Mouse (Mus musculus) CH12.LX (cell line): Measurements from ENCODE around the gene Coq8b. TPM values are rescaled to one million over a fixed set of nuclear protein-coding genes. Genes with fewer than 3 reads are reported as not detected.

Experiments
- DNase-seq: peaks from one replicate; pipeline ENCODE4 v3.0.0-alpha.2; 2013; ENCODE audit errors: extremely low read depth
- H3K27ac ChIP-seq: 2 replicates; pipeline ENCODE4 v1.5.1; 2012; ENCODE audit warnings: low read depth, mild to moderate bottlenecking, control low read depth, moderate library complexity; ENCODE audit not compliant: insufficient read depth
- H3K27me3 ChIP-seq: replicated peaks from 2 replicates; pipeline ENCODE3; 2012; ENCODE audit warnings: inconsistent platforms
- H3K36me3 ChIP-seq, 2 experiments: replicated peaks in 1 of 2; 2 replicates each; pipeline versions ENCODE3 to v1.6.1; 2012; ENCODE audit warnings: inconsistent platforms in 1 of 2, low read length in 1 of 2, mild to moderate bottlenecking in 1 of 2, mixed read lengths in 1 of 2, moderate library complexity in 1 of 2; ENCODE audit not compliant: control insufficient read depth in 1 of 2, insufficient read depth in 1 of 2
- H3K4me1 ChIP-seq, 2 experiments: 2 replicates each; pipeline ENCODE4 v1.6.1; 2012; ENCODE audit warnings: inconsistent platforms in 1 of 2, moderate library complexity in 1 of 2; ENCODE audit not compliant: insufficient read depth in 2 of 2, control insufficient read depth in 1 of 2
- H3K4me2 ChIP-seq: 2 replicates; pipeline ENCODE4 v1.6.1; 2012; ENCODE audit warnings: low read depth, mild to moderate bottlenecking, control low read depth; ENCODE audit not compliant: poor library complexity, insufficient read depth, severe bottlenecking
- H3K4me3 ChIP-seq, 3 experiments: fragments of 150-350 bp in 1 of 3; sonication (generic) in 1 of 3; replicated peaks in 1 of 3; 2 replicates each; pipeline versions ENCODE3 to v1.5.1; 2011 to 2012; ENCODE audit warnings: low read depth in 2 of 3, low read length in 2 of 3, mild to moderate bottlenecking in 2 of 3, moderate library complexity in 2 of 3, control low read depth in 1 of 3, improper control_type of control experiment in 1 of 3, inconsistent platforms in 1 of 3, mixed read lengths in 1 of 3; ENCODE audit not compliant: poor library complexity in 1 of 3
- H3K79me2 ChIP-seq: replicated peaks from 2 replicates; pipeline ENCODE4 v1.6.1; 2012; ENCODE audit warnings: mild to moderate bottlenecking, moderate library complexity; ENCODE audit not compliant: control insufficient read depth, poor library complexity, insufficient read depth, severe bottlenecking; ENCODE audit errors: extremely low read depth
- H3K9ac ChIP-seq: 2 replicates; pipeline ENCODE4 v1.6.1; 2012; ENCODE audit warnings: low read depth, mild to moderate bottlenecking, control low read depth, moderate library complexity; ENCODE audit not compliant: insufficient read depth
- H3K9me3 ChIP-seq: replicated peaks from 2 replicates; pipeline ENCODE3; 2012; ENCODE audit warnings: low read length, inconsistent platforms, mixed read lengths
- BHLHE40 ChIP-seq: IDR thresholded peaks from 2 replicates; pipeline ENCODE4 v1.6.1; 2011; ENCODE audit warnings: mild to moderate bottlenecking, low read depth, low read length, improper control_type of control experiment
- CHD1 ChIP-seq: IDR thresholded peaks from 2 replicates; pipeline ENCODE4 v1.6.1; 2012; ENCODE audit warnings: low read depth, low read length, improper control_type of control experiment, inconsistent platforms
- CHD2 ChIP-seq: IDR thresholded peaks from 2 replicates; pipeline ENCODE4 v1.6.1; 2011; ENCODE audit warnings: low read length, improper control_type of control experiment
- CTCF ChIP-seq, 2 experiments: IDR thresholded peaks in 1 of 2; conservative IDR thresholded peaks in 1 of 2; 2 replicates each; pipeline ENCODE4 v1.5.1; 2011 to 2012; ENCODE audit warnings: low read depth in 2 of 2, low read length in 2 of 2, improper control_type of control experiment in 1 of 2, inconsistent platforms in 1 of 2, mild to moderate bottlenecking in 1 of 2, moderate library complexity in 1 of 2
- E2F4 ChIP-seq: IDR thresholded peaks from 2 replicates; pipeline ENCODE4 v1.6.1; 2011; ENCODE audit warnings: low read depth, low read length, improper control_type of control experiment; ENCODE audit not compliant: insufficient replicate concordance
- ETS1 ChIP-seq: conservative IDR thresholded peaks from 2 replicates; pipeline ENCODE4 v1.6.1; 2012; ENCODE audit warnings: low read depth, mild to moderate bottlenecking, inconsistent platforms, low read length, improper control_type of control experiment, moderate library complexity
- GABPA ChIP-seq: IDR thresholded peaks from 2 replicates; pipeline ENCODE4 v1.6.1; 2012; ENCODE audit warnings: low read depth, low read length, improper control_type of control experiment, inconsistent platforms; ENCODE audit not compliant: insufficient replicate concordance
- JUN ChIP-seq: IDR thresholded peaks from 2 replicates; pipeline ENCODE4 v1.6.1; 2011; ENCODE audit warnings: low read depth, mild to moderate bottlenecking, low read length, improper control_type of control experiment, moderate library complexity; ENCODE audit not compliant: insufficient read depth
- KAT2A ChIP-seq: IDR thresholded peaks from 2 replicates; pipeline ENCODE4 v1.6.1; 2012; ENCODE audit warnings: low read length, improper control_type of control experiment, inconsistent platforms; ENCODE audit not compliant: insufficient replicate concordance
- MAX ChIP-seq: IDR thresholded peaks from 2 replicates; pipeline ENCODE4 v1.6.1; 2011; ENCODE audit warnings: low read length, improper control_type of control experiment
- MXI1 ChIP-seq: IDR thresholded peaks from 2 replicates; pipeline ENCODE4 v1.6.1; 2011; ENCODE audit warnings: mild to moderate bottlenecking, low read depth, low read length, improper control_type of control experiment
- MYC ChIP-seq: IDR thresholded peaks from 2 replicates; pipeline ENCODE4 v1.6.1; 2011; ENCODE audit warnings: low read depth, mild to moderate bottlenecking, improper control_type of control experiment, low read length
- NELFE ChIP-seq: IDR thresholded peaks from 2 replicates; pipeline ENCODE4 v1.6.1; 2011; ENCODE audit warnings: low read depth, low read length, improper control_type of control experiment
- NRF1 ChIP-seq: IDR thresholded peaks from 2 replicates; pipeline ENCODE4 v1.6.1; 2014; ENCODE audit warnings: low read depth, mild to moderate bottlenecking, inconsistent platforms, low read length, improper control_type of control experiment, moderate library complexity
- POLR2A ChIP-seq: IDR thresholded peaks from 2 replicates; pipeline ENCODE4 v1.6.1; 2011; ENCODE audit warnings: low read depth, mild to moderate bottlenecking, improper control_type of control experiment, low read length
- POLR2AphosphoS2 ChIP-seq: IDR thresholded peaks from 2 replicates; pipeline ENCODE4 v1.6.1; 2011; ENCODE audit warnings: low read depth, low read length, improper control_type of control experiment
- RAD21 ChIP-seq: IDR thresholded peaks from 2 replicates; pipeline ENCODE4 v1.6.1; 2011; ENCODE audit warnings: low read depth, mild to moderate bottlenecking, low read length, improper control_type of control experiment, moderate library complexity
- RCOR1 ChIP-seq: conservative IDR thresholded peaks from 2 replicates; pipeline ENCODE4 v1.6.1; 2012; ENCODE audit warnings: low read depth, mild to moderate bottlenecking, inconsistent platforms, low read length, improper control_type of control experiment
- SIN3A ChIP-seq: IDR thresholded peaks from 2 replicates; pipeline ENCODE4 v1.6.1; 2012; ENCODE audit warnings: low read length, improper control_type of control experiment, inconsistent platforms
- TBP ChIP-seq: conservative IDR thresholded peaks from 2 replicates; pipeline ENCODE4 v1.6.1; 2011; ENCODE audit warnings: low read depth, low read length, improper control_type of control experiment
- TCF12 ChIP-seq: IDR thresholded peaks from 2 replicates; pipeline ENCODE4 v1.6.1; 2014; ENCODE audit warnings: low read depth, mild to moderate bottlenecking, inconsistent platforms, low read length, improper control_type of control experiment
- UBTF ChIP-seq: IDR thresholded peaks from 2 replicates; pipeline ENCODE4 v1.6.1; 2012; ENCODE audit warnings: low read depth, mild to moderate bottlenecking, inconsistent platforms, low read length, improper control_type of control experiment, moderate library complexity
- USF1 ChIP-seq: IDR thresholded peaks from 2 replicates; pipeline ENCODE4 v1.6.1; 2014; ENCODE audit warnings: low read depth, mild to moderate bottlenecking, inconsistent platforms, low read length, improper control_type of control experiment
- USF2 ChIP-seq: conservative IDR thresholded peaks from 2 replicates; pipeline ENCODE4 v1.6.1; 2011; ENCODE audit warnings: low read depth, low read length, improper control_type of control experiment
- ZC3H11A ChIP-seq: IDR thresholded peaks from 2 replicates; pipeline ENCODE4 v1.6.1; 2012; ENCODE audit warnings: low read depth, mild to moderate bottlenecking, inconsistent platforms, low read length, improper control_type of control experiment
- ZKSCAN1 ChIP-seq: IDR thresholded peaks from 2 replicates; pipeline ENCODE4 v1.6.1; 2012; ENCODE audit warnings: low read depth, inconsistent platforms, low read length, improper control_type of control experiment, borderline replicate concordance
- ZMIZ1 ChIP-seq: IDR thresholded peaks from 2 replicates; pipeline ENCODE4 v1.6.1; 2012; ENCODE audit warnings: low read depth, mild to moderate bottlenecking, inconsistent platforms, low read length, improper control_type of control experiment
- dilution Hi-C: fragments of 300-500 bp; cut with MboI; formaldehyde crosslinking; loops from 2 replicates; pipeline ENCODE4 v1.14.3; 2020; ENCODE audit warnings: low sequenced_read_pairs; ENCODE audit not compliant: extremely low pct_unique_long_range_greater_than_20kb, extremely low pct_ligation_motif_present
- in situ Hi-C: fragments of 300-500 bp; cut with MboI; formaldehyde crosslinking; loops from 3 replicates; pipeline ENCODE4 v1.14.3; 2019; ENCODE audit warnings: low sequenced_read_pairs, low pct_ligation_motif_present, low pct_unique_long_range_greater_than_20kb, mixed read lengths
- polyA plus RNA-seq: library from polyadenylated mRNA; unstranded; fragments of >175 nt; gene quantifications from 2 replicates; pipeline ENCODE4 v1.2.1, GENCODE M21; 2012; ENCODE audit warnings: low read depth; ENCODE audit not compliant: insufficient read length
- total RNA-seq, 2 experiments: library from RNA; depleted of rRNA; stranded (reverse); fragments of 300-350 nt in 1 of 2; fragments of >200 nt in 1 of 2; gene quantifications; 2 replicates each; pipeline ENCODE4 v1.2.3; 2012 to 2014

Gene Coq8b
- total and polyA plus RNA-seq, 3 experiments, result 19.7 to 26.5 (median 21.3) TPM

GRCm38 (mm10) chr7:27224877-27225575 lies 7.8 kb upstream of the Coq8b start:
- in situ Hi-C loops (loop anchor here (5.0 kb wide), 2 partner anchors 33 to 63 kb away; no protein-coding TSS in a partner anchor), dilution Hi-C loops (no loop called here)
- Histone ChIP-seq H3K9me3 (no peaks in the 10 kb centered on the region), H3K27me3 (no peaks in the 10 kb centered on the region), H3K9ac (peak overlapping the region; percentile 22; the same call in 1 of the 2 replicates), H3K27ac (peak overlapping the region; percentile 1; the same call in 1 of the 2 replicates), H3K4me3 (peak overlapping the region; percentile 16 to 47 (median 30)), H3K79me2 (peaks cover 14% of the 10 kb centered on the region; the same call in 1 of the 2 replicates), H3K4me1 (peaks cover 19 to 63% of the 10 kb centered on the region in 2 experiments), H3K4me2 (peak overlapping the region; percentile 78), H3K36me3 (peaks cover 0 to 36% of the 10 kb centered on the region in 2 experiments)
- peak; percentile 18 for DNase-seq
- no peak for TF ChIP-seq RCOR1
- peak; percentile 88 for TF ChIP-seq ETS1
- peak; percentile 90; the same call in 1 of the 2 replicates for TF ChIP-seq CHD1
- TF ChIP-seq NRF1, result peak; percentile 77
- TF ChIP-seq ZC3H11A, result no peak
- TF ChIP-seq CHD2, result no peak
- peak; percentile 45; the same call in 1 of the 2 replicates for TF ChIP-seq TCF12
- peak; percentile 33; the same call in 1 of the 2 replicates for TF ChIP-seq BHLHE40
- no peak for TF ChIP-seq MAX
- no peak for TF ChIP-seq GABPA
- no peak for TF ChIP-seq POLR2A
- no peak for TF ChIP-seq JUN
- no peak for TF ChIP-seq CTCF (conservative IDR thresholded peaks at IDR 0.05 in 1 of 2, IDR thresholded peaks at IDR 0.05 in 1 of 2; ENCODE audit: low read depth in 2 of 2, low read length in 2 of 2)
- TF ChIP-seq SIN3A, result peak; percentile 81
- TF ChIP-seq UBTF, result no peak
- TF ChIP-seq MYC, result no peak
- TF ChIP-seq RAD21, result no peak
- peak; percentile 32; the same call in 1 of the 2 replicates for TF ChIP-seq MXI1

GRCm38 (mm10) chr7:27227276-27227675 lies 5.5 kb upstream of the Coq8b start:
- dilution Hi-C loops, result no loop called here
- Histone ChIP-seq H3K36me3 (peaks cover 0 to 22% of the 10 kb centered on the region in 2 experiments), H3K79me2 (peaks cover 14% of the 10 kb centered on the region; the same call in 1 of the 2 replicates), H3K9me3 (no peaks in the 10 kb centered on the region), H3K27ac (no peak overlapping the region), H3K4me2 (peak overlapping the region; percentile 78), H3K4me3 (peak overlapping the region; percentile 78 to 86 (median 81)), H3K4me1 (peaks cover 24 to 63% of the 10 kb centered on the region in 2 experiments), H3K27me3 (no peaks in the 10 kb centered on the region), H3K9ac (peak overlapping the region; percentile 66)
- in situ Hi-C loops, result loop anchor here (5.0 kb wide), 2 partner anchors 35 to 65 kb away; no protein-coding TSS in a partner anchor
- no peak for DNase-seq
- TF ChIP-seq RCOR1, result no peak
- TF ChIP-seq ZC3H11A, result no peak
- no peak for TF ChIP-seq TBP
- TF ChIP-seq NELFE, result no peak
- no peak for TF ChIP-seq POLR2AphosphoS2
- no peak for TF ChIP-seq USF1
- no peak for TF ChIP-seq KAT2A
- TF ChIP-seq TCF12, result no peak
- TF ChIP-seq CHD1, result no peak
- no peak for TF ChIP-seq GABPA
- TF ChIP-seq USF2, result no peak
- TF ChIP-seq ZMIZ1, result no peak
- TF ChIP-seq ZKSCAN1, result no peak
- no peak for TF ChIP-seq E2F4
- TF ChIP-seq RAD21, result no peak
- TF ChIP-seq BHLHE40, result no peak
- no peak for TF ChIP-seq JUN
